Mouse (Mus musculus) spleen, adult 2 months (tissue): Measurements from ENCODE around the gene Emp2. TPM values are rescaled to one million over a fixed set of nuclear protein-coding genes. Genes with fewer than 3 reads are reported as not detected.

Source experiments
- DNase-seq, 2 experiments: peaks; one replicate each; pipeline versions ENCODE4 v3.0.0 to v3.0.0-alpha.2; 2012 to 2021; ENCODE audit warnings: low spot score in 2 of 2, low read depth in 1 of 2
- H3K27ac ChIP-seq: fragments of 200-500 bp; 2 replicates; pipeline ENCODE4 v1.5.1; 2012; ENCODE audit warnings: low read length, inconsistent platforms; ENCODE audit not compliant: insufficient read depth
- H3K27me3 ChIP-seq: fragments of 200-500 bp; 2 replicates; pipeline ENCODE4 v1.6.1; 2012; ENCODE audit warnings: mild to moderate bottlenecking, moderate library complexity, low read length, inconsistent platforms; ENCODE audit not compliant: control insufficient read depth, insufficient read depth
- H3K36me3 ChIP-seq: fragments of 200-500 bp; 2 replicates; pipeline ENCODE4 v1.6.1; 2012; ENCODE audit warnings: mild to moderate bottlenecking, low read length, inconsistent platforms; ENCODE audit not compliant: control insufficient read depth, insufficient read depth
- H3K4me1 ChIP-seq: fragments of 200-500 bp; 2 replicates; pipeline ENCODE4 v1.6.1; 2011; ENCODE audit warnings: inconsistent platforms; ENCODE audit not compliant: control insufficient read depth, insufficient read depth, insufficient read length
- H3K4me3 ChIP-seq: fragments of 200-500 bp; 2 replicates; pipeline ENCODE4 v1.5.1; 2011; ENCODE audit warnings: mild to moderate bottlenecking, inconsistent platforms; ENCODE audit not compliant: insufficient read depth, insufficient read length; ENCODE audit errors: extremely low read depth
- CTCF ChIP-seq: fragments of 200-500 bp; IDR thresholded peaks from 2 replicates; pipeline ENCODE4 v1.5.1; 2011; ENCODE audit warnings: mild to moderate bottlenecking, inconsistent platforms; ENCODE audit not compliant: insufficient read depth, insufficient read length, insufficient replicate concordance; ENCODE audit errors: extremely low read depth
- POLR2A ChIP-seq: fragments of 200-500 bp; IDR thresholded peaks from 2 replicates; pipeline ENCODE4 v1.6.1; 2011; ENCODE audit warnings: low read depth, low read length, inconsistent platforms
- WGBS: fragments of 180-500 bp; shearing (Covaris S2); methylation state at CpG from one replicate; pipeline ENCODE4 v1.1.7; 2018; 5-methylcytosine and 5-hydroxymethylcytosine counted together
- polyA plus RNA-seq: library from polyadenylated mRNA; depleted of rRNA; stranded (reverse); fragments of >200 nt; gene quantifications from 2 replicates; pipeline ENCODE4 v1.2.3, GENCODE M21; 2012; rRNA removed

The Emp2 gene
- polyA plus RNA-seq = 10.9 and 13.1 TPM in 2 replicates

- Histone ChIP-seq H3K27me3 (peaks cover 9% of the 10 kb centered on the region), H3K4me3 (peak within 1 kb of the TSS; percentile 48; the same call in 1 of the 2 replicates), H3K36me3 (no peaks in the 10 kb centered on the region), H3K4me1 (peaks cover 3% of the 10 kb centered on the region; the same call in 1 of the 2 replicates), H3K27ac (0 out of 2 replicates have a peak within 1 kb of the TSS, but pooled peaks have one; percentile 3)
- WGBS = 2% methylated on average over 34 of the region's 40 CpGs
- no peak for DNase-seq
- TF ChIP-seq CTCF = no peak
- no peak for TF ChIP-seq POLR2A
Measured at GRCm38 (mm10) chr16:10313646-10314088, at the start of gene Emp2. Gene Emp2, minus strand, starts transcription at chr16:10313968.

- Histone ChIP-seq H3K36me3 (no peaks in the 10 kb centered on the region), H3K4me1 (peaks cover 3% of the 10 kb centered on the region; the same call in 1 of the 2 replicates), H3K4me3 (no peak overlapping the region), H3K27ac (no peak overlapping the region), H3K27me3 (no peaks in the 10 kb centered on the region)
- 74% methylated on average over 1 of the region's 1 CpGs for WGBS
- DNase-seq = no peak
- TF ChIP-seq POLR2A (no peak), CTCF (no peak)
Measured at GRCm38 (mm10) chr16:10363061-10363460, 49.3 kb upstream of the Emp2 start.

- no peaks in the 10 kb centered on the region for H3K36me3 ChIP-seq
Measured at GRCm38 (mm10) chr16:10359241-10359640, 45.5 kb upstream of the Emp2 start.

GRCm38 (mm10) chr16:10358010-10358934, 44.5 kb upstream of the Emp2 start:
- H3K4me3 ChIP-seq = no peak overlapping the region; the same call in 1 of the 2 replicates
- 30% methylated on average over 30 of the region's 30 CpGs for WGBS
- peaks cover 5% of the 10 kb centered on the region; the same call in 1 of the 2 replicates for H3K4me1 ChIP-seq
- no peaks in the 10 kb centered on the region for H3K27me3 ChIP-seq
- no peaks in the 10 kb centered on the region for H3K36me3 ChIP-seq
- TF ChIP-seq CTCF (no peak), POLR2A (no peak)
- H3K27ac ChIP-seq = no peak overlapping the region
- DNase-seq = peak; percentile 9 to 14

More at GRCm38 (mm10) chr16:10359241-10359640, 45.5 kb upstream of the Emp2 start:
- TF ChIP-seq CTCF = no peak
- TF ChIP-seq POLR2A = no peak
- WGBS = 83% methylated on average over 6 of the region's 6 CpGs
- no peaks in the 10 kb centered on the region for H3K27me3 ChIP-seq
- H3K27ac ChIP-seq = no peak overlapping the region
- peaks cover 5% of the 10 kb centered on the region; the same call in 1 of the 2 replicates for H3K4me1 ChIP-seq
- no peak for DNase-seq
- H3K4me3 ChIP-seq = no peak overlapping the region

- no peaks in the 10 kb centered on the region for H3K36me3 ChIP-seq
- TF ChIP-seq CTCF (no peak), POLR2A (no peak)
- H3K27me3 ChIP-seq = no peaks in the 10 kb centered on the region
- H3K27ac ChIP-seq = no peak overlapping the region
- DNase-seq = no peak
- H3K4me1 ChIP-seq = peaks cover 5% of the 10 kb centered on the region; the same call in 1 of the 2 replicates
- H3K4me3 ChIP-seq = no peak overlapping the region
Measured at GRCm38 (mm10) chr16:10355004-10355403, 41.2 kb upstream of the Emp2 start.

- DNase-seq = no peak
- no peaks in the 10 kb centered on the region for H3K36me3 ChIP-seq
- H3K27me3 ChIP-seq = no peaks in the 10 kb centered on the region
- H3K4me1 ChIP-seq = no peaks in the 10 kb centered on the region
- H3K27ac ChIP-seq = no peak overlapping the region
- WGBS = 80% methylated on average over 9 of the region's 9 CpGs
- no peak overlapping the region for H3K4me3 ChIP-seq
- TF ChIP-seq POLR2A (no peak), CTCF (no peak)
Measured at GRCm38 (mm10) chr16:10351050-10351636, 37.4 kb upstream of the Emp2 start.
